Mouse (Mus musculus): Measurements from ENCODE around the gene Ppfia1. TPM values are rescaled to one million over a fixed set of nuclear protein-coding genes. Genes with fewer than 3 reads are reported as not detected.
A peak's percentile ranks its signal among the peaks of the same experiment; 100 is the strongest.

The Ppfia1 gene
- polyA plus RNA-seq, 1 experiment from 2014 or later, result 27.6 TPM

- Histone ChIP-seq H3K9ac (ENCODE audit: low read depth, low read length) (no peak overlapping the region), H3K36me3 (ENCODE audit: insufficient read depth, low read length) (no peaks in the 10 kb centered on the region), H3K4me2 (ENCODE audit: low read length) (no peak overlapping the region), H3K4me1 (replicated peaks; ENCODE audit: insufficient read depth, low read length) (no peaks in the 10 kb centered on the region), H3K4me3 (replicated peaks; ENCODE audit: low read depth, low read length) (no peak overlapping the region), H3K27me3 (ENCODE audit: insufficient read depth, low read length) (no peaks in the 10 kb centered on the region), H3K9me3 (replicated peaks; ENCODE audit: low read length) (no peaks in the 10 kb centered on the region), H3K27ac (no peak overlapping the region)
- DNase-seq (ENCODE audit: low spot score), result no peak
- ATAC-seq (replicated peaks; ENCODE audit: low FRiP score, low read depth), result no peak
- no peak for TF ChIP-seq CTCF (IDR thresholded peaks at IDR 0.05; ENCODE audit: low read depth)
These were observed 14.6 kb upstream of the Ppfia1 start for GRCm38 (mm10) chr7:144568091-144568490.

GRCm38 (mm10) chr7:144566921-144567682, 13.6 kb upstream of the Ppfia1 start:
- Histone ChIP-seq H3K4me1 (replicated peaks; ENCODE audit: insufficient read depth, low read length) (no peaks in the 10 kb centered on the region), H3K9ac (ENCODE audit: low read depth, low read length) (no peak overlapping the region), H3K36me3 (ENCODE audit: insufficient read depth, low read length) (no peaks in the 10 kb centered on the region), H3K9me3 (replicated peaks; ENCODE audit: low read length) (no peaks in the 10 kb centered on the region), H3K27ac (no peak overlapping the region), H3K4me2 (ENCODE audit: low read length) (no peak overlapping the region), H3K27me3 (ENCODE audit: insufficient read depth, low read length) (no peaks in the 10 kb centered on the region), H3K4me3 (replicated peaks; ENCODE audit: low read depth, low read length) (no peak overlapping the region)
- no peak for TF ChIP-seq CTCF (IDR thresholded peaks at IDR 0.05; ENCODE audit: low read depth)
- DNase-seq (ENCODE audit: low spot score) (no peak), ATAC-seq (replicated peaks; ENCODE audit: low FRiP score, low read depth) (no peak)
- WGBS, result 66% methylated on average over 3 of the region's 3 CpGs

- no peak overlapping the region for H3K4me3 ChIP-seq (replicated peaks; ENCODE audit: low read depth, low read length)
- DNase-seq (ENCODE audit: low spot score), result no peak
- no peaks in the 10 kb centered on the region for H3K36me3 ChIP-seq (ENCODE audit: insufficient read depth, low read length)
- H3K9me3 ChIP-seq (replicated peaks; ENCODE audit: low read length), result no peaks in the 10 kb centered on the region
- no peak overlapping the region for H3K27ac ChIP-seq
- TF ChIP-seq CTCF (IDR thresholded peaks at IDR 0.05; ENCODE audit: low read depth), result peak; percentile 22; the same call in 1 of the 2 replicates
- H3K9ac ChIP-seq (ENCODE audit: low read depth, low read length), result no peak overlapping the region
- H3K4me2 ChIP-seq (ENCODE audit: low read length), result no peak overlapping the region
- H3K4me1 ChIP-seq (replicated peaks; ENCODE audit: insufficient read depth, low read length), result no peaks in the 10 kb centered on the region
- H3K27me3 ChIP-seq (ENCODE audit: insufficient read depth, low read length), result no peaks in the 10 kb centered on the region
- peak; percentile 50; the same call in 1 of the 2 replicates for ATAC-seq (replicated peaks; ENCODE audit: low FRiP score, low read depth)
- 61% methylated on average over 9 of the region's 9 CpGs for WGBS
These were observed 10.1 kb upstream of the Ppfia1 start for GRCm38 (mm10) chr7:144563456-144564155.

GRCm38 (mm10) chr7:144562016-144562415, 8.5 kb upstream of the Ppfia1 start:
- Histone ChIP-seq H3K27me3 (ENCODE audit: insufficient read depth, low read length) (no peaks in the 10 kb centered on the region), H3K4me2 (ENCODE audit: low read length) (no peak overlapping the region)
- no peak for TF ChIP-seq CTCF (IDR thresholded peaks at IDR 0.05; ENCODE audit: low read depth)

GRCm38 (mm10) chr7:144560594-144560993, 7.1 kb upstream of the Ppfia1 start:
- TF ChIP-seq CTCF (IDR thresholded peaks at IDR 0.05; ENCODE audit: low read depth), result no peak
- Histone ChIP-seq H3K4me1 (replicated peaks; ENCODE audit: insufficient read depth, low read length) (no peaks in the 10 kb centered on the region), H3K27ac (no peak overlapping the region), H3K4me3 (replicated peaks; ENCODE audit: low read depth, low read length) (no peak overlapping the region), H3K36me3 (ENCODE audit: insufficient read depth, low read length) (no peaks in the 10 kb centered on the region), H3K9ac (ENCODE audit: low read depth, low read length) (no peak overlapping the region), H3K9me3 (replicated peaks; ENCODE audit: low read length) (no peaks in the 10 kb centered on the region), H3K27me3 (ENCODE audit: insufficient read depth, low read length) (no peaks in the 10 kb centered on the region), H3K4me2 (ENCODE audit: low read length) (no peak overlapping the region)
- WGBS, result 88% methylated on average over 4 of the region's 4 CpGs
- ATAC-seq (replicated peaks; ENCODE audit: low FRiP score, low read depth) (no peak), DNase-seq (ENCODE audit: low spot score) (no peak)

More at GRCm38 (mm10) chr7:144562016-144562415, 8.5 kb upstream of the Ppfia1 start:
- H3K4me3 ChIP-seq (replicated peaks; ENCODE audit: low read depth, low read length), result no peak overlapping the region
- H3K9ac ChIP-seq (ENCODE audit: low read depth, low read length), result no peak overlapping the region
- WGBS, result 17% methylated on average over 3 of the region's 3 CpGs
- no peaks in the 10 kb centered on the region for H3K9me3 ChIP-seq (replicated peaks; ENCODE audit: low read length)
- H3K27ac ChIP-seq, result no peak overlapping the region
- H3K4me1 ChIP-seq (replicated peaks; ENCODE audit: insufficient read depth, low read length), result no peaks in the 10 kb centered on the region
- no peaks in the 10 kb centered on the region for H3K36me3 ChIP-seq (ENCODE audit: insufficient read depth, low read length)
- DNase-seq (ENCODE audit: low spot score) (no peak), ATAC-seq (replicated peaks; ENCODE audit: low FRiP score, low read depth) (no peak)

- H3K4me2 ChIP-seq (ENCODE audit: low read length), result no peak overlapping the region
- peak; percentile 39; the same call in 1 of the 2 replicates for TF ChIP-seq CTCF (IDR thresholded peaks at IDR 0.05; ENCODE audit: low read depth)
- H3K36me3 ChIP-seq (ENCODE audit: insufficient read depth, low read length), result no peaks in the 10 kb centered on the region
- no peaks in the 10 kb centered on the region for H3K9me3 ChIP-seq (replicated peaks; ENCODE audit: low read length)
- H3K4me1 ChIP-seq (replicated peaks; ENCODE audit: insufficient read depth, low read length), result peaks cover 4% of the 10 kb centered on the region; the same call in 1 of the 2 replicates
- no peaks in the 10 kb centered on the region for H3K27me3 ChIP-seq (ENCODE audit: insufficient read depth, low read length)
- no peak overlapping the region for H3K9ac ChIP-seq (ENCODE audit: low read depth, low read length)
- no peak overlapping the region for H3K27ac ChIP-seq
- ATAC-seq (replicated peaks; ENCODE audit: low FRiP score, low read depth) (no peak), DNase-seq (ENCODE audit: low spot score) (no peak)
- no peak overlapping the region for H3K4me3 ChIP-seq (replicated peaks; ENCODE audit: low read depth, low read length)
- 51% methylated on average over 6 of the region's 6 CpGs for WGBS
These were observed 5.0 kb upstream of the Ppfia1 start for GRCm38 (mm10) chr7:144558552-144558951.

Measured in kidney, postnatal 0 days (tissue).